Mouse (Mus musculus) CD8-positive naive resting alpha-beta T cell, adult 2 months (primary cell): ENCODE data around the gene Lgr4.

Source experiments
- DNase-seq, 2 experiments: peaks; one replicate each; pipeline ENCODE4 v3.0.0; 2022; ENCODE audit warnings: low read depth in 2 of 2, low spot score in 2 of 2

Gene Lgr4

GRCm38 (mm10) chr2:110017087-110017486 is 99.6 kb downstream of the Lgr4 start:
- DNase-seq = no peak

- peak; percentile 59 to 70 for DNase-seq
Measured at GRCm38 (mm10) chr2:110017616-110018505, 100.4 kb downstream of the Lgr4 start, which contains the start of gene Ccdc34. Ccdc34 (plus strand) TSS chr2:110017817.

- no peak for DNase-seq
Measured at GRCm38 (mm10) chr2:110019656-110020055, 102.2 kb downstream of the Lgr4 start.

GRCm38 (mm10) chr2:110020430-110020829 is 103.0 kb downstream of the Lgr4 start:
- DNase-seq = no peak

- DNase-seq = no peak
Measured at GRCm38 (mm10) chr2:110036265-110036664, 118.8 kb downstream of the Lgr4 start.

- no peak for DNase-seq
Measured at GRCm38 (mm10) chr2:110036665-110037064, 119.2 kb downstream of the Lgr4 start.

- DNase-seq = no peak
Measured at GRCm38 (mm10) chr2:110037221-110037620, 119.8 kb downstream of the Lgr4 start.

- no peak for DNase-seq
Measured at GRCm38 (mm10) chr2:110038341-110038740, 120.9 kb downstream of the Lgr4 start.

GRCm38 (mm10) chr2:110042861-110043760 is 125.7 kb downstream of the Lgr4 start:
- no peak for DNase-seq

- no peak for DNase-seq
Measured at GRCm38 (mm10) chr2:110058424-110058823, 141.0 kb downstream of the Lgr4 start.

- no peak for DNase-seq
Measured at GRCm38 (mm10) chr2:110063131-110063530, 145.7 kb downstream of the Lgr4 start.
